Mouse (Mus musculus): ENCODE results near the gene Rreb1. TPM values are rescaled to one million over a fixed set of nuclear protein-coding genes. Genes with fewer than 3 reads are reported as not detected.

The Rreb1 gene
- 10 to 100 TPM; 20.7 to 25.4 TPM for total RNA-seq (2021)
- long read RNA-seq, experiment 1, partial matches to known transcripts: 6 of 8 reads
- long read RNA-seq, experiment 1, other reads (novel, unspliced or antisense): 2 of 8 reads
- long read RNA-seq, experiment 2, partial matches to known transcripts: 7 of 9 reads
- long read RNA-seq, experiment 2, other reads (novel, unspliced or antisense): 2 of 9 reads

- intact Hi-C loops (cut with DNase I): no loop called here
- H3K27ac ChIP-seq: peak within 1 kb of the TSS; percentile 85
- peak; percentile 72 for DNase-seq
Measured at GRCm38 (mm10) chr13:37778147-37778593, at the start of gene Rreb1. Gene Rreb1 (plus strand): TSS chr13:37778400.

GRCm38 (mm10) chr13:37728551-37728950 is 49.6 kb upstream of the Rreb1 start:
- H3K27ac ChIP-seq: no peak overlapping the region
- no peak for DNase-seq
- intact Hi-C loops (cut with DNase I): no loop called here
- H3K4me3 ChIP-seq: no peak overlapping the region
- no peak for TF ChIP-seq CTCF (IDR thresholded peaks at IDR 0.05)

More at GRCm38 (mm10) chr13:37778147-37778593, at the start of gene Rreb1:
- no peak for TF ChIP-seq CTCF (IDR thresholded peaks at IDR 0.05)
- H3K4me3 ChIP-seq: peak within 1 kb of the TSS; percentile 82

GRCm38 (mm10) chr13:37731914-37732693 is 46.1 kb upstream of the Rreb1 start:
- intact Hi-C loops (cut with DNase I): no loop called here
- Histone ChIP-seq H3K4me3 (no peak overlapping the region), H3K27ac (no peak overlapping the region)
- DNase-seq: no peak
- no peak for TF ChIP-seq CTCF (IDR thresholded peaks at IDR 0.05)

GRCm38 (mm10) chr13:37734501-37734900 is 43.7 kb upstream of the Rreb1 start:
- Histone ChIP-seq H3K4me3 (no peak overlapping the region), H3K27ac (no peak overlapping the region)
- intact Hi-C loops (cut with DNase I): no loop called here
- no peak for TF ChIP-seq CTCF (IDR thresholded peaks at IDR 0.05)
- DNase-seq: no peak

- Histone ChIP-seq H3K27ac (no peak overlapping the region), H3K4me3 (no peak overlapping the region)
- intact Hi-C loops (cut with DNase I): no loop called here
- DNase-seq: no peak
- no peak for TF ChIP-seq CTCF (IDR thresholded peaks at IDR 0.05)
Measured at GRCm38 (mm10) chr13:37740111-37740510, 38.1 kb upstream of the Rreb1 start.

- no peak for TF ChIP-seq CTCF (IDR thresholded peaks at IDR 0.05)
- 0 out of 2 replicates have a peak overlapping the region, but pooled peaks have one; percentile 21 for H3K4me3 ChIP-seq
- H3K27ac ChIP-seq: no peak overlapping the region
- DNase-seq: no peak
- intact Hi-C loops (cut with DNase I): no loop called here
Measured at GRCm38 (mm10) chr13:37740752-37741151, 37.4 kb upstream of the Rreb1 start.

- Histone ChIP-seq H3K4me3 (no peak overlapping the region), H3K27ac (no peak overlapping the region)
- intact Hi-C loops (cut with DNase I): no loop called here
- no peak for TF ChIP-seq CTCF (IDR thresholded peaks at IDR 0.05)
- no peak for DNase-seq
Measured at GRCm38 (mm10) chr13:37742248-37742647, 36.0 kb upstream of the Rreb1 start.

GRCm38 (mm10) chr13:37747504-37747903 is 30.7 kb upstream of the Rreb1 start:
- Histone ChIP-seq H3K27ac (no peak overlapping the region), H3K4me3 (no peak overlapping the region)
- no peak for DNase-seq
- intact Hi-C loops (cut with DNase I): no loop called here
- TF ChIP-seq CTCF (IDR thresholded peaks at IDR 0.05): no peak

GRCm38 (mm10) chr13:37749485-37749884 is 28.7 kb upstream of the Rreb1 start:
- no peak overlapping the region for H3K4me3 ChIP-seq
- H3K27ac ChIP-seq: no peak overlapping the region
- intact Hi-C loops (cut with DNase I): no loop called here
- no peak for TF ChIP-seq CTCF (IDR thresholded peaks at IDR 0.05)
- no peak for DNase-seq

GRCm38 (mm10) chr13:37751154-37751950 is 26.8 kb upstream of the Rreb1 start:
- DNase-seq: peak; percentile 27
- Histone ChIP-seq H3K27ac (0 out of 2 replicates have a peak overlapping the region, but pooled peaks have one; percentile 43), H3K4me3 (no peak overlapping the region)
- no peak for TF ChIP-seq CTCF (IDR thresholded peaks at IDR 0.05)
- intact Hi-C loops (cut with DNase I): no loop called here

- no peak overlapping the region for H3K4me3 ChIP-seq
- DNase-seq: peak; percentile 47
- intact Hi-C loops (cut with DNase I): no loop called here
- no peak overlapping the region for H3K27ac ChIP-seq
- no peak for TF ChIP-seq CTCF (IDR thresholded peaks at IDR 0.05)
Measured at GRCm38 (mm10) chr13:37759341-37760012, 18.7 kb upstream of the Rreb1 start.

- H3K4me3 ChIP-seq: no peak overlapping the region
- no peak overlapping the region for H3K27ac ChIP-seq
- intact Hi-C loops (cut with DNase I): no loop called here
Measured at GRCm38 (mm10) chr13:37760013-37760342, 18.2 kb upstream of the Rreb1 start.

More at GRCm38 (mm10) chr13:37760013-37760342, 18.2 kb upstream of the Rreb1 start:
- no peak for DNase-seq
- no peak for TF ChIP-seq CTCF (IDR thresholded peaks at IDR 0.05)
